Mouse (Mus musculus) cerebellum, postnatal 25 days (tissue): ENCODE measurements around the gene Ubash3b.
A peak's percentile ranks its signal among the peaks of the same experiment; 100 is the strongest.

Experiments used
- DNase-seq, 2 experiments: peaks; one replicate each; pipeline ENCODE4 v3.0.0; 2021; ENCODE audit warnings: mixed read lengths in 2 of 2

The Ubash3b gene

DNA sequence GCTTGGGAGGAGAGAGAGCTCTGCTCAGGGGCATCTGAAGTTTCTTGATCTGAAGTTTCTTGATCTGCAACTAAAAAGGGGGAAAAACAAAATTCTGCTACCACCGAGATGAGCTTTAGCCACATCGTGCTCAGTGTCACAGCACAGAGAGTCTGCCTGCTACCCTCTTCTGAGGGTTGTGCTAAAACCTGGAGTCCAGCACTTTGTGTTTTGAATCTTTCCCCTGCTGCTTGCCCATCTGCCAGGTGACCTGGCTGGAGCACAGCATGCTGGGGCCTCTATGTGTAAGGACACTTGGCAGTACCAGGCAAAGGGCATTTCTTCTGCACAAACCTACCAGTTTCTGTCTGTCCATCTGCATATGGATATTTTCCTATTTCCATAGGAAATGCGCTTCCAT, 177.2 kb downstream of the Ubash3b start:
- peak; percentile 92 to 93 for DNase-seq

- peak; percentile 34 to 52 for DNase-seq
Measured at GRCm38 (mm10) chr9:40983758-40984157, 177.7 kb downstream of the Ubash3b start.

DNA sequence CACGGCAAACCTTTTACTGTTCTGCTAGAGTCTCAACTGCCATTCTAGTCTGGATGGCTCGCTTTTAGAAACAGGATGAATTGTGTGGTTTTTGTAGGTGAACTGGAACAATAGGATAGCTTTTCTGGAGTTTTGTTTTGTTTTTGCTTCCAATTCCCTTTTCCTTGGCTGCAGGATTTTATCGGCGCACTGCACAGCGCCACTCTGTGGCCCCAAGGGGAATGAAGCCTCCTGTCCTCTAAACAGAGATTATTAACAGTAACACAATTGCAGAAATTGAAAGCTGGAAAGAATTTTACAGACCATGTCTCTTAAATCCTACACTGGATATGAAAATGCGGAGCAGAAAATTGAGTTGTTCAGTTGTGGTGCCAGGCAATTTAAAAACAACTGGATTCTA, 179.0 kb downstream of the Ubash3b start:
- DNase-seq: peak; percentile 70 to 76

GRCm38 (mm10) chr9:40974042-40974801, 187.3 kb downstream of the Ubash3b start:
- DNase-seq: no peak

DNA sequence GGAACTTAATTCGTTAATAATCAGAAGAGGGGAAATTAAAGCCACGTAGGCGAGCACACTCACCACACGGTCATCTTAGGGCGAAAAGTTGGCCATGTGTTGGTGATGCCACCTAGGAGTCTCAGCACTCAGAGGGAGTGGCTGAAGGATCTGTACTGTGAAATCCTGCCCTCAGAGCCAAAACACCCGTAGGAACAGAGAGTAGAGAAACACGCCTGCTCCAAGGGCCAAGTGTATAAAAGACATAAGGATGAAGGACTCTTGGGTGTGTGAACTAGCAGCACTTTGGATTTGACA, 197.1 kb downstream of the Ubash3b start:
- no peak for DNase-seq

DNA sequence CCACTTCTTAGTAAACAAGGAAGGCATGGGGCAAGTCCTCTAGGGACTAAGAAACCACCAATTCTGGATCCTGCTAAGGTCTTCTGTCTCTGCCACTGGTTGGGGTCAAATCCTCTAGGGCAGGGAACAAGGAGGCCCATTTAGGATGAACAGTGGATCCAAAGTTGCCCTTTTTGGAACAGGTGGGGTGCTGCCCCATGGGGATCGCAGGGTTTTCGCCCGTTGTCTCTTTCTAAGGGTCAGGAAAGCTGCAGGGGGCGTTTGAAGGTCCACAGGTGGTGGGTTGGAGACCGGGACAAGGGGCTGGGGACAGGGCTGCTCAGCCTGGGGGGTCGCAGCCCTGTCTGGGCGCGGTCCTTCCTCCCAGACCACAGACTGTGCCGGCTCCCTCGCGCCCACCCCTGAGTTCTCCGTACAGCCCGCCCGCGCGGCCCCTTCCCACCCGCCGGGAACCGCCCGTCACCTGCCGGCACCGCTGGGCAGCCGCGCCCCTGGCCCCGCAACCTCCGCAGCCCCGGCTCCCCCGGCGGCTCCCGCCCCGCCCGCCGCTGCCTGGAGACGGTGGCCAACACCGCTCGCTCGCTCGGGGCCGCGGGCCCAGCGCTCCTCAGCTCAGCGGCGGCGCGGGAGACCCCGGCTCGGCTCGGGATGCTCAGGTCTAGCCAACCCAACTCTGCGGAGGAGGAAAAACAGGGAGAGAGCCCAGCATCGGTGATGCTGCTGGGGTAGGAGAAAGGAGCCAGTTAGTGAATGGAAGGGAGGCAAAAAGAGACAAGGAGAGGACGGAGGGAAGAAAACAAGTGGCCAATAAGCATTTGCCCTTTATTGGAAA, 197.7 kb downstream of the Ubash3b start, which contains the start of gene Jhy:
Gene Jhy, minus strand, starts transcription at position 533 of the 832 bp plus-strand sequence.
- DNase-seq: peak in 1 of 2 experiments; percentile 32

GRCm38 (mm10) chr9:40961401-40961800, 200.1 kb downstream of the Ubash3b start:
- DNase-seq: no peak
